8 mouse cellular contexts compared by ENCODE assay signal in genomic region chr13:15462830-15463491, GRCm38 (mm10). TPM values are rescaled to one million over a fixed set of nuclear protein-coding genes. Genes with fewer than 3 reads are reported as not detected.
A peak's percentile ranks its signal among the peaks of the same experiment; 100 is the strongest.
DNase-seq lines count a peak whose midpoint lies in the region; ATAC-seq and TF ChIP-seq lines count a peak whose summit lies in the region.

Gene Gli3 (plus strand): TSS chr13:15463235.

- no peak for TF ChIP-seq EP300 in heart, postnatal 0 days (IDR thresholded peaks at IDR 0.05; ENCODE audit: low read depth)

- H3K27ac ChIP-seq in forebrain, embryonic 14.5 days (ENCODE audit: low read depth, low read length), result peak within 1 kb of the TSS; percentile 95
- H3K27ac ChIP-seq in heart, postnatal 0 days (ENCODE audit: low read depth), result peak within 1 kb of the TSS; percentile 85
- H3K27ac ChIP-seq in lung, embryonic 14.5 days (ENCODE audit: low read depth), result peak within 1 kb of the TSS; percentile 99

- peak within 1 kb of the TSS; percentile 95 for H3K9ac ChIP-seq in forebrain, embryonic 14.5 days (ENCODE audit: low read length)
- H3K9ac ChIP-seq in heart, postnatal 0 days (replicated peaks; ENCODE audit: low read depth, low read length), result peak within 1 kb of the TSS; percentile 69
- H3K9ac ChIP-seq in lung, embryonic 14.5 days, result peak within 1 kb of the TSS; percentile 96

- H3K4me2 ChIP-seq in forebrain, embryonic 14.5 days (ENCODE audit: low read length), result peak within 1 kb of the TSS; percentile 84
- H3K4me2 ChIP-seq in heart, postnatal 0 days (ENCODE audit: low read depth, low read length), result peak within 1 kb of the TSS; percentile 92
- H3K4me2 ChIP-seq in lung, embryonic 14.5 days, result peak within 1 kb of the TSS; percentile 65

- WGBS in forebrain, embryonic 14.5 days, result under 1% methylated on average over 52 of the region's 76 CpGs
- under 1% methylated on average over 32 of the region's 76 CpGs for WGBS in heart, postnatal 0 days
- under 1% methylated on average over 51 of the region's 76 CpGs for WGBS in lung, embryonic 14.5 days

- DNase-seq in MN1 (ENCODE audit: low spot score), result peak; percentile 44
- peak; percentile 60 to 68 for DNase-seq in adrenal gland, postnatal 4 days (ENCODE audit: low spot score in 2 of 2)
- DNase-seq in forebrain, embryonic 14.5 days (ENCODE audit: low spot score), result peak; percentile 83
- peak; percentile 49 for DNase-seq in heart, postnatal 0 days (ENCODE audit: low spot score)
- DNase-seq in kidney, postnatal 36 days, result peak; percentile 52 to 68
- DNase-seq in lung, embryonic 14.5 days, result peak; percentile 90
- DNase-seq in ovary, postnatal 14 days (ENCODE audit: low spot score), result peak; percentile 70

- no peak for TF ChIP-seq CTCF in heart, postnatal 0 days (IDR thresholded peaks at IDR 0.05; ENCODE audit: low read depth)
- no peak for TF ChIP-seq CTCF in lung, embryonic 14.5 days (IDR thresholded peaks at IDR 0.05; ENCODE audit: low read depth)

- H3K36me3 ChIP-seq in forebrain, embryonic 14.5 days (ENCODE audit: control insufficient read depth, insufficient read depth, low read length), result no peaks in the 10 kb centered on the region
- no peaks in the 10 kb centered on the region for H3K36me3 ChIP-seq in heart, postnatal 0 days (replicated peaks; ENCODE audit: control insufficient read depth, insufficient read depth, low read length)
- H3K36me3 ChIP-seq in lung, embryonic 14.5 days (ENCODE audit: insufficient read depth), result no peaks in the 10 kb centered on the region

- H3K9me3 ChIP-seq in forebrain, embryonic 14.5 days (replicated peaks; ENCODE audit: control insufficient read depth, low read length), result no peaks in the 10 kb centered on the region
- H3K9me3 ChIP-seq in heart, postnatal 0 days (replicated peaks; ENCODE audit: control insufficient read depth, low read length), result no peaks in the 10 kb centered on the region
- H3K9me3 ChIP-seq in lung, embryonic 14.5 days (ENCODE audit: low read depth, low read length), result no peaks in the 10 kb centered on the region

- peak within 1 kb of the TSS; percentile 84 for H3K4me3 ChIP-seq in forebrain, embryonic 14.5 days (ENCODE audit: low read depth, low read length)
- H3K4me3 ChIP-seq in heart, postnatal 0 days (ENCODE audit: low read depth, low read length), result peak within 1 kb of the TSS; percentile 69
- peak within 1 kb of the TSS; percentile 90 for H3K4me3 ChIP-seq in lung, embryonic 14.5 days (ENCODE audit: low read depth, low read length)

- ATAC-seq in forebrain, embryonic 14.5 days, result peak; percentile 93
- peak; percentile 89 for ATAC-seq in heart, postnatal 0 days (ENCODE audit: insufficient read depth, low read depth)
- peak; percentile 95 for ATAC-seq in lung, embryonic 14.5 days (ENCODE audit: insufficient read depth)
- no peak for ATAC-seq in CD4-positive, CD25-positive, alpha-beta regulatory T cell, adult 4 months

- H3K27me3 ChIP-seq in forebrain, embryonic 14.5 days (replicated peaks; ENCODE audit: control insufficient read depth, insufficient read depth, low read length), result no peaks in the 10 kb centered on the region
- H3K27me3 ChIP-seq in heart, postnatal 0 days (ENCODE audit: control insufficient read depth, insufficient read depth, low read length), result peaks cover 40% of the 10 kb centered on the region
- no peaks in the 10 kb centered on the region for H3K27me3 ChIP-seq in lung, embryonic 14.5 days (ENCODE audit: insufficient read depth, low read length)

- peaks cover 7% of the 10 kb centered on the region for H3K4me1 ChIP-seq in forebrain, embryonic 14.5 days (ENCODE audit: control insufficient read depth, insufficient read depth, low read length)
- no peaks in the 10 kb centered on the region for H3K4me1 ChIP-seq in heart, postnatal 0 days (ENCODE audit: control insufficient read depth, insufficient read depth)
- peaks cover 14% of the 10 kb centered on the region for H3K4me1 ChIP-seq in lung, embryonic 14.5 days (ENCODE audit: insufficient read depth)

RNA-seq across cellular contexts. Expression of gene Gli3, which starts in this region (rescaled TPM):
- 10 to 100 TPM; 22.9 to 23.7 TPM for total RNA-seq in adrenal gland, postnatal 4 days (2021)
- polyA plus RNA-seq in forebrain, embryonic 14.5 days (2014; fragmentation: Nextera tagmentation; extraction: Ambion mirVana), result 11.4 and 14.1 TPM in 2 replicates
- 4.8 and 8.1 TPM in 2 replicates for total RNA-seq in heart, postnatal 0 days (2014; rRNA removed; ENCODE audit: low replicate concordance)
- 1.9 TPM in 2 replicates for polyA plus RNA-seq in heart, postnatal 0 days (2015; fragmentation: Nextera tagmentation; extraction: Ambion mirVana)
- polyA plus RNA-seq in lung, embryonic 14.5 days (2014; fragmentation: Nextera tagmentation; extraction: Ambion mirVana), result 27.5 and 30.6 TPM in 2 replicates
- not detected for polyA plus RNA-seq in CD4-positive, CD25-positive, alpha-beta regulatory T cell, adult 4 months (2017; shearing (Covaris generic))
